Mouse (Mus musculus): Measurements from ENCODE around the gene Diaph3.

The Diaph3 gene

GRCm38 (mm10) chr14:86656262-86656661, 484.8 kb downstream of the Diaph3 start:
- no peak for DNase-seq (ENCODE audit: extremely low spot score)

GRCm38 (mm10) chr14:86646499-86647120, 494.4 kb downstream of the Diaph3 start:
- no peak for DNase-seq (ENCODE audit: extremely low spot score)

- no peak for DNase-seq (ENCODE audit: extremely low spot score)
Observed at GRCm38 (mm10) chr14:86642831-86643241, 498.2 kb downstream of the Diaph3 start.

- DNase-seq (ENCODE audit: extremely low spot score) = no peak
Observed at GRCm38 (mm10) chr14:86641839-86642238, 499.2 kb downstream of the Diaph3 start.

GRCm38 (mm10) chr14:86640086-86640485, 500.9 kb downstream of the Diaph3 start:
- no peak for DNase-seq (ENCODE audit: extremely low spot score)

GRCm38 (mm10) chr14:86635594-86636140, 505.4 kb downstream of the Diaph3 start:
- DNase-seq (ENCODE audit: extremely low spot score) = no peak

- no peak for DNase-seq (ENCODE audit: extremely low spot score)
Observed at GRCm38 (mm10) chr14:86635052-86635451, 506.0 kb downstream of the Diaph3 start.

GRCm38 (mm10) chr14:86633799-86634198, 507.2 kb downstream of the Diaph3 start:
- DNase-seq (ENCODE audit: extremely low spot score) = no peak

GRCm38 (mm10) chr14:86624816-86625425, 516.1 kb downstream of the Diaph3 start:
- no peak for DNase-seq (ENCODE audit: extremely low spot score)

GRCm38 (mm10) chr14:86619637-86620036, 521.4 kb downstream of the Diaph3 start:
- DNase-seq (ENCODE audit: extremely low spot score) = no peak

Data from embryo, embryonic 9.5 days (tissue).